Mouse (Mus musculus) myocyte (in vitro differentiated cells): ENCODE results near the gene Ptpn1. TPM values are rescaled to one million over a fixed set of nuclear protein-coding genes. Genes with fewer than 3 reads are reported as not detected.
A peak's percentile ranks its signal among the peaks of the same experiment; 100 is the strongest.

ENCODE experiments used
- H3K27me3 ChIP-seq: one replicate; pipeline ENCODE4 v1.6.1; 2011; ENCODE audit not compliant: control insufficient read depth, insufficient read depth, insufficient read length
- H3K36me3 ChIP-seq: one replicate; pipeline ENCODE4 v1.6.1; 2011; ENCODE audit not compliant: control insufficient read depth, insufficient read depth
- H3K4me2 ChIP-seq: one replicate; pipeline ENCODE4 v1.6.1; 2011; ENCODE audit warnings: low read depth, control low read depth
- H3K4me3 ChIP-seq: one replicate; pipeline ENCODE4 v1.5.1; 2011; ENCODE audit warnings: mild to moderate bottlenecking, control low read depth, moderate library complexity
- H3K79me2 ChIP-seq: one replicate; pipeline ENCODE4 v1.6.1; 2011; ENCODE audit not compliant: control insufficient read depth, insufficient read depth
- H3ac ChIP-seq: one replicate; pipeline ENCODE4 v1.6.1; 2011; ENCODE audit not compliant: control insufficient read depth, insufficient read length
- CEBPB ChIP-seq: IDR thresholded peaks from 2 replicates; pipeline ENCODE4 v1.6.1; 2011; ENCODE audit warnings: mild to moderate bottlenecking, moderate library complexity; ENCODE audit not compliant: poor library complexity, insufficient read depth, severe bottlenecking
- E2F4 ChIP-seq: IDR thresholded peaks from one replicate; pipeline ENCODE4 v1.6.1; 2011; ENCODE audit warnings: mild to moderate bottlenecking, control low read depth, moderate library complexity; ENCODE audit not compliant: insufficient read depth
- MAX ChIP-seq: IDR thresholded peaks from one replicate; pipeline ENCODE4 v1.6.1; 2011; ENCODE audit warnings: low read depth, mild to moderate bottlenecking, control low read depth
- MYOD1 ChIP-seq, 3 experiments: IDR thresholded peaks; one replicate each; pipeline ENCODE4 v1.6.1; 2011; ENCODE audit warnings: control low read depth in 2 of 3, low read depth in 2 of 3, mild to moderate bottlenecking in 2 of 3, moderate library complexity in 1 of 3; ENCODE audit not compliant: insufficient read length in 2 of 3, control insufficient read depth in 1 of 3
- MYOG ChIP-seq, 3 experiments: IDR thresholded peaks; one replicate each; pipeline ENCODE4 v1.6.1; 2011; ENCODE audit warnings: control low read depth in 2 of 3, low read depth in 2 of 3, mild to moderate bottlenecking in 2 of 3; ENCODE audit not compliant: insufficient read length in 2 of 3, control insufficient read depth in 1 of 3, insufficient read depth in 1 of 3
- POLR2A ChIP-seq: IDR thresholded peaks from one replicate; pipeline ENCODE4 v1.6.1; 2011; ENCODE audit warnings: low read depth, mild to moderate bottlenecking, control low read depth, moderate library complexity; ENCODE audit not compliant: insufficient read length
- POLR2AphosphoS2 ChIP-seq: IDR thresholded peaks from one replicate; pipeline ENCODE4 v1.6.1; 2011; ENCODE audit warnings: low read depth, control low read depth; ENCODE audit not compliant: insufficient read length
- REST ChIP-seq: IDR thresholded peaks from one replicate; pipeline ENCODE4 v1.6.1; 2011; ENCODE audit warnings: mild to moderate bottlenecking, control low read depth, moderate library complexity; ENCODE audit not compliant: insufficient read depth, insufficient read length
- SRF ChIP-seq: IDR thresholded peaks from one replicate; pipeline ENCODE4 v1.6.1; 2011; ENCODE audit warnings: low read depth; ENCODE audit not compliant: control insufficient read depth, insufficient read length
- TCF12 ChIP-seq: IDR thresholded peaks from one replicate; pipeline ENCODE4 v1.6.1; 2011; ENCODE audit warnings: mild to moderate bottlenecking, control low read depth; ENCODE audit not compliant: poor library complexity, insufficient read depth, severe bottlenecking
- TCF3 ChIP-seq: IDR thresholded peaks from one replicate; pipeline ENCODE4 v1.6.1; 2011; ENCODE audit warnings: low read depth, control low read depth; ENCODE audit not compliant: insufficient read length
- USF1 ChIP-seq: IDR thresholded peaks from one replicate; pipeline ENCODE4 v1.6.1; 2011; ENCODE audit warnings: low read depth, mild to moderate bottlenecking, control low read depth, moderate library complexity
- polyA plus RNA-seq: library from polyadenylated mRNA; unstranded; fragments of >200 nt; fragmentation: generic; extraction: Trizol; gene quantifications from one replicate; pipeline ENCODE4 v1.2.1, GENCODE M21; 2012; ENCODE audit warnings: missing spikeins

Ptpn1 gene
- polyA plus RNA-seq, 1 experiment, result 45.0 TPM

GRCm38 (mm10) chr2:168002188-168002587 lies 70.3 kb downstream of the Ptpn1 start:
- Histone ChIP-seq H3ac (no peak overlapping the region), H3K4me2 (no peak overlapping the region)
- no peak for TF ChIP-seq E2F4

GRCm38 (mm10) chr2:168002884-168003283 lies 71.0 kb downstream of the Ptpn1 start:
- Histone ChIP-seq H3K79me2 (no peaks in the 10 kb centered on the region), H3K4me2 (no peak overlapping the region), H3ac (no peak overlapping the region), H3K36me3 (no peaks in the 10 kb centered on the region), H3K4me3 (no peak overlapping the region), H3K27me3 (no peaks in the 10 kb centered on the region)
- no peak for TF ChIP-seq REST
- TF ChIP-seq CEBPB, result no peak
- TF ChIP-seq E2F4, result no peak
- TF ChIP-seq TCF3, result no peak
- no peak for TF ChIP-seq POLR2A
- no peak for TF ChIP-seq MAX
- no peak for TF ChIP-seq TCF12
- no peak for TF ChIP-seq USF1
- TF ChIP-seq SRF, result no peak
- no peak for TF ChIP-seq POLR2AphosphoS2
- no peak for TF ChIP-seq MYOD1 (IDR thresholded peaks at IDR 0.05; ENCODE audit: control insufficient read depth in 1 of 3, insufficient read length in 2 of 3, low read depth in 2 of 3)
- TF ChIP-seq MYOG (IDR thresholded peaks at IDR 0.05; ENCODE audit: control insufficient read depth in 1 of 3, insufficient read depth in 1 of 3, insufficient read length in 2 of 3, low read depth in 2 of 3), result no peak

More at GRCm38 (mm10) chr2:168002188-168002587, 70.3 kb downstream of the Ptpn1 start:
- H3K4me3 ChIP-seq, result no peak overlapping the region
- H3K27me3 ChIP-seq, result no peaks in the 10 kb centered on the region
- no peaks in the 10 kb centered on the region for H3K36me3 ChIP-seq
- H3K79me2 ChIP-seq, result no peaks in the 10 kb centered on the region

GRCm38 (mm10) chr2:168003431-168003830 lies 71.6 kb downstream of the Ptpn1 start:
- Histone ChIP-seq H3K79me2 (no peaks in the 10 kb centered on the region), H3K4me3 (no peak overlapping the region), H3ac (no peak overlapping the region), H3K36me3 (no peaks in the 10 kb centered on the region), H3K4me2 (no peak overlapping the region), H3K27me3 (no peaks in the 10 kb centered on the region)
- TF ChIP-seq MYOG (IDR thresholded peaks at IDR 0.05; ENCODE audit: control insufficient read depth in 1 of 3, insufficient read depth in 1 of 3, insufficient read length in 2 of 3, low read depth in 2 of 3) (peak in 1 of 3 experiments; percentile 56), TCF12 (no peak), MYOD1 (IDR thresholded peaks at IDR 0.05; ENCODE audit: control insufficient read depth in 1 of 3, insufficient read length in 2 of 3, low read depth in 2 of 3) (peak in 1 of 3 experiments; percentile 6)

- H3K27me3 ChIP-seq, result no peaks in the 10 kb centered on the region
- H3K4me3 ChIP-seq, result no peak overlapping the region
- TF ChIP-seq USF1 (no peak), MYOD1 (IDR thresholded peaks at IDR 0.05; ENCODE audit: control insufficient read depth in 1 of 3, insufficient read length in 2 of 3, low read depth in 2 of 3) (no peak), TCF12 (no peak), CEBPB (no peak), POLR2A (no peak), REST (no peak), TCF3 (no peak), MAX (no peak), SRF (no peak), MYOG (IDR thresholded peaks at IDR 0.05; ENCODE audit: control insufficient read depth in 1 of 3, insufficient read depth in 1 of 3, insufficient read length in 2 of 3, low read depth in 2 of 3) (no peak), E2F4 (no peak), POLR2AphosphoS2 (no peak)
- no peak overlapping the region for H3ac ChIP-seq
- H3K79me2 ChIP-seq, result no peaks in the 10 kb centered on the region
- H3K36me3 ChIP-seq, result no peaks in the 10 kb centered on the region
- no peak overlapping the region for H3K4me2 ChIP-seq
Observed at GRCm38 (mm10) chr2:168004369-168004768, 72.5 kb downstream of the Ptpn1 start.

- Histone ChIP-seq H3K4me2 (no peak overlapping the region), H3K36me3 (no peaks in the 10 kb centered on the region), H3ac (no peak overlapping the region), H3K79me2 (no peaks in the 10 kb centered on the region), H3K4me3 (no peak overlapping the region), H3K27me3 (no peaks in the 10 kb centered on the region)
- peak in 2 of 3 experiments; percentile 11 to 82 for TF ChIP-seq MYOG (IDR thresholded peaks at IDR 0.05; ENCODE audit: control insufficient read depth in 1 of 3, insufficient read depth in 1 of 3, insufficient read length in 2 of 3, low read depth in 2 of 3)
- no peak for TF ChIP-seq USF1
- no peak for TF ChIP-seq REST
- TF ChIP-seq MYOD1 (IDR thresholded peaks at IDR 0.05; ENCODE audit: control insufficient read depth in 1 of 3, insufficient read length in 2 of 3, low read depth in 2 of 3), result peak in 1 of 3 experiments; percentile 72
- no peak for TF ChIP-seq CEBPB
- no peak for TF ChIP-seq E2F4
- TF ChIP-seq SRF, result no peak
- TF ChIP-seq POLR2A, result no peak
- no peak for TF ChIP-seq MAX
- TF ChIP-seq TCF12, result no peak
- no peak for TF ChIP-seq POLR2AphosphoS2
- no peak for TF ChIP-seq TCF3
Observed at GRCm38 (mm10) chr2:168005005-168005404, 73.1 kb downstream of the Ptpn1 start.
